Mouse (Mus musculus) layer of hippocampus, adult 2 months (tissue): Measurements from ENCODE around the gene Foxk1. TPM values are rescaled to one million over a fixed set of nuclear protein-coding genes. Genes with fewer than 3 reads are reported as not detected.

Experiments
- DNase-seq, 2 experiments: peaks; one replicate each; pipeline ENCODE4 v3.0.0; 2022; ENCODE audit warnings: low spot score in 2 of 2
- H3K27ac ChIP-seq: fragments of 200-600 bp; 2 replicates; pipeline ENCODE4 v1.8.1; 2022
- H3K4me3 ChIP-seq: fragments of 200-600 bp; 2 replicates; pipeline ENCODE4 v1.8.1; 2022; ENCODE audit warnings: mild to moderate bottlenecking
- CTCF ChIP-seq: fragments of 200-600 bp; conservative IDR thresholded peaks from 2 replicates; pipeline ENCODE4 v1.8.1; 2022; ENCODE audit warnings: antibody characterized with exemption, mild to moderate bottlenecking, moderate library complexity
- long read RNA-seq, 2 experiments: library from polyadenylated mRNA; stranded (forward); transcript quantifications; one replicate each; pipeline ENCODE4 v2.0.0; 2021; ENCODE audit warnings: borderline mapping rate in 2 of 2
- total RNA-seq, 2 experiments: library from RNA; stranded (reverse); gene quantifications; 2 replicates each; pipeline ENCODE4 v1.2.3; 2021

Gene Foxk1
- total RNA-seq = 10 to 100 TPM; 53.0 to 60.3 TPM
- long read RNA-seq, experiment 1, partial matches to known transcripts = 0 of 7 reads
- long read RNA-seq, experiment 1, other reads (novel, unspliced or antisense) = 7 of 7 reads
- long read RNA-seq, experiment 2, full-length matches to known transcripts = 1 of 14 reads
- long read RNA-seq, experiment 2, partial matches to known transcripts = 2 of 14 reads
- long read RNA-seq, experiment 2, other reads (novel, unspliced or antisense) = 11 of 14 reads

DNA sequence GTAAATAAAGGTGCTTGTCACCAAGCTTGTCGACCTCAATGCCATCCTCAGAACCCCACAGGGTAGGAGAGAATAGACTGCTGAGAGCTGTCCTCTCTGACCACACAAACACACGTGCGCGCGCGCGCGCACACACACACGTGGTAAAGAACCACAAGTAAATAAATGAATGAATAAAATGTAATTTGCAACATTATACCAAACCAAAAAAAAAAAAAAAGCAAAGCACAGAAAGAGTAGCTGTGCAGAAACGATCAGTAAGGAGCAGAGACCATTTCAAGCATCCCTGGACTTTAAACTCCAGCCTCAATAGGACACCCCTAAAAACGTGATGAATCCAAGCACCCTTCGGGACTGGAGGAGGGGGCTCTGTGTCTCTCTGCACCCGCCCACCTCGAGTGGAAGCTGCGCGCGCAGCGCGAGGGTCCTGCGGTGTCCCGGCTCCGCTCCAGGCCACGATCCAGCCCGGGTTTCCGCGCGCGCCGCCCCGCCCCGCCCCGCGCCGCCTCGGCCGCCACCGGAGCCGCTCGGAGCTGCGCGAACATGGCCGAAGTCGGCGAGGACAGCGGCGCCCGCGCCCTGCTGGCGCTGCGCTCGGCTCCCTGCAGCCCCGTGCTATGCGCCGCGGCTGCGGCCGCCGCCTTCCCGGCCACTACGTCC lies at the start of gene Foxk1:
Gene Foxk1 (plus strand): TSS at position 517 of the 660 bp plus-strand sequence.
- Histone ChIP-seq H3K27ac (peak within 1 kb of the TSS; percentile 89), H3K4me3 (peak within 1 kb of the TSS; percentile 89)
- no peak for TF ChIP-seq CTCF
- DNase-seq = peak; percentile 93 to 98

DNA sequence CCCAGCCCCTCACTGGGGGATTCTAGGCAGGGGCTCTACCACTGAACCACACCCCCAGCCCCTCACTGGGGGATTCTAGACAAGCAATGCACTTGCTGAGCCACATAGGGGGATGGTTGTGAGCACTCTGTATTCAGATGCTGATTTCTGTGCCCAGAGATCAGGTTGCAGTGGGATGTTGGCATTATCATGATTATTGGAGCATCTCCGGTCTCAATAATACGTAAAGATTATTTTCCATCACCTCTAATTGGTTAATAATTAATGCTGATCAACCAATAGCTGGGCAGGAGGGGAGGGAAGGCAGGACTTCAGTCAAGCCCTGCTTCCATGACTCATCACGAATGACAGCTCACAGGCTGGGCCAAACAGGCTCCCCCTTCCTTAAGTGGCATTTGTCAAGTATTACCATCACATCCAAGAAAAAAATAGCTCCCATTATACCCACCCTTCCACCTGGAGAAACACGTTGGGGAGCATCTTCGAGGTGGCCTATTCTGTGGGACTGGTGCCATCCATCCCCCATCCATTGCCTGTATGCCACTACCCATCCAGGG lies 48.9 kb upstream of the Foxk1 start:
- no peak overlapping the region for H3K4me3 ChIP-seq
- TF ChIP-seq CTCF = no peak

GRCm38 (mm10) chr5:142355144-142355543 lies 46.2 kb upstream of the Foxk1 start:
- DNase-seq = no peak
- no peak overlapping the region for H3K4me3 ChIP-seq
- no peak overlapping the region for H3K27ac ChIP-seq
- peak; percentile 32 for TF ChIP-seq CTCF

More for the DNA sequence above, 48.9 kb upstream of the Foxk1 start:
- no peak overlapping the region for H3K27ac ChIP-seq
- no peak for DNase-seq

DNA sequence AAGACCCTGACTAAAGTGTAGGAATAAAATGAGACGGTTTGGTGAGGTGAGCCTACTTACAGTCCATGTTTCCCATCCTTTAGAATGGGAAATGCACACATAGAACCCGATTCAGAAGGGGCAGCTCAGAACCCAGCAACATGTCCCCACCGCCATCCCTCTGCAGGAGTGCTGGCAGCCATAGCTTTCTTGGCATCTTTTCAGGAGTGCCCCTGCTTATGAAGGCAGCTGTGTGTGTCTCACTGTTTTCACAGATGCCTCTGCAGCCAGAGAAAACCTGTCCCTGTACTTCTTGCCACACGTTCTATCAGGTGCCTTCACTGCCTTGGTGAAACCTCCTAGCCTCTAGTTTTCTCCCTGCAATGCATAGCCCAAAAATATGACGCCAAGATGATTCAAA lies 40.1 kb upstream of the Foxk1 start:
- no peak for DNase-seq
- H3K4me3 ChIP-seq = no peak overlapping the region
- TF ChIP-seq CTCF = no peak
- no peak overlapping the region for H3K27ac ChIP-seq

GRCm38 (mm10) chr5:142362894-142363293 lies 38.4 kb upstream of the Foxk1 start:
- no peak overlapping the region for H3K4me3 ChIP-seq

DNA sequence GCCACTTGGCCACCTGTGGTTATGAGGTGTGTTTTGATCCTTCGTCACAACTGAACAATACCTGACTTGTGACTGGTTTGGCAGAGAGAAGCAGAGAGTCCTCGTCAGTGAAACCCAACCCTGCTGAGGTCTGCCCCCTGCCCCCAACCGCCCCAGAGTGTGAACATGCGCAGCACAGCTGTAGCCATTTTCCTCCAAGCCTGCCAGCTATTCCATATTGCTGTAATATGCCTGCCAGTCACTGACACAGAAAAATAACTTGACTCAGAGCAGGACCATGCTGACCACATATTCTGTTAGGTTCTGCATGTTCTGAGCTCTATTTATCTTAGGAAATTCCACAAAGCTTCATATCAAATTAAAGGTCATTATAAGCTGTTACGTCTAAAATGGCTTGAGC lies 37.2 kb upstream of the Foxk1 start:
- TF ChIP-seq CTCF = no peak
- no peak overlapping the region for H3K27ac ChIP-seq
- no peak overlapping the region for H3K4me3 ChIP-seq
- no peak for DNase-seq

More at GRCm38 (mm10) chr5:142362894-142363293, 38.4 kb upstream of the Foxk1 start:
- DNase-seq = peak; percentile 57 to 60
- H3K27ac ChIP-seq = peak overlapping the region; percentile 51; the same call in 1 of the 2 replicates
- TF ChIP-seq CTCF = no peak

- peak overlapping the region; percentile 84 for H3K4me3 ChIP-seq
- DNase-seq = peak; percentile 96 to 99
- peak overlapping the region; percentile 97 for H3K27ac ChIP-seq
- peak; percentile 91 for TF ChIP-seq CTCF
These were observed 33.9 kb upstream of the Foxk1 start for GRCm38 (mm10) chr5:142367085-142368081.

GRCm38 (mm10) chr5:142368122-142368521 lies 33.2 kb upstream of the Foxk1 start:
- DNase-seq = no peak
- TF ChIP-seq CTCF = no peak
- H3K4me3 ChIP-seq = peak overlapping the region; percentile 84
- H3K27ac ChIP-seq = peak overlapping the region; percentile 97

- DNase-seq = no peak
- TF ChIP-seq CTCF = no peak
- Histone ChIP-seq H3K4me3 (no peak overlapping the region), H3K27ac (no peak overlapping the region)
These were observed 30.7 kb upstream of the Foxk1 start for GRCm38 (mm10) chr5:142370406-142371171.

GRCm38 (mm10) chr5:142371172-142372155 lies 29.8 kb upstream of the Foxk1 start:
- H3K4me3 ChIP-seq = no peak overlapping the region
- no peak for DNase-seq
- peak overlapping the region; percentile 60 for H3K27ac ChIP-seq
- no peak for TF ChIP-seq CTCF

GRCm38 (mm10) chr5:142372207-142372606 lies 29.1 kb upstream of the Foxk1 start:
- DNase-seq = no peak
- no peak for TF ChIP-seq CTCF
- peak overlapping the region; percentile 60 for H3K27ac ChIP-seq
- no peak overlapping the region for H3K4me3 ChIP-seq
